In the genomic region with DNA sequence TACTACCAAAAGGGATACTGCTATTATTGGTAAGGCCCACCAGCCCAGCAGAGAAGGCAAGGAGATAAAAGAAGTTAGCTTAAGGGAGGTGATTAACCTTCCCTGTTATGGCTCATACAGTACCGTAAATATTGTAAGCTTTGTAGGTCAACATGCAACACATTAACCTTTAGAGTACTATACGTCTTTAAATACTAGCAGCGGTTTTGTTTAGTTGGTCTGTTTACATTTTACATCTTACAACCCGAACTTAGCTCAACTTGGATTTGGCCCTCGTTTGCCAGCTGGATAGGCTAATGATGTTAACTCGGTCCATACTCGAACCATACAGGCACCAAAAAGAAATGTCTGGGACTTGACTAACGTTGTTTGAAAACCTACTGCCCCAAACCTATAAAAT, we compare ENCODE assay signal across 8 mouse cellular contexts. TPM values are rescaled to one million over a fixed set of nuclear protein-coding genes. Genes with fewer than 3 reads are reported as not detected.
DNase-seq lines count a peak whose midpoint lies in the region; ATAC-seq and TF ChIP-seq lines count a peak whose summit lies in the region.

No protein-coding gene starts in this region.

- H3K36me3 ChIP-seq in kidney, embryonic 14.5 days (ENCODE audit: control insufficient read depth, insufficient read depth, low read length): no peaks in the 10 kb centered on the region
- H3K36me3 ChIP-seq in hindbrain, embryonic 11.5 days (ENCODE audit: control insufficient read depth, insufficient read depth, low read length): no peaks in the 10 kb centered on the region
- H3K36me3 ChIP-seq in midbrain, embryonic 11.5 days (ENCODE audit: control insufficient read depth, insufficient read depth, low read length): no peaks in the 10 kb centered on the region

- no peaks in the 10 kb centered on the region for H3K9me3 ChIP-seq in kidney, embryonic 14.5 days (ENCODE audit: control insufficient read depth, low read length)
- H3K9me3 ChIP-seq in hindbrain, embryonic 11.5 days (ENCODE audit: control insufficient read depth, low read length): no peaks in the 10 kb centered on the region
- no peaks in the 10 kb centered on the region for H3K9me3 ChIP-seq in midbrain, embryonic 11.5 days (ENCODE audit: control insufficient read depth, low read length)

- no peaks in the 10 kb centered on the region for H3K27me3 ChIP-seq in kidney, embryonic 14.5 days (ENCODE audit: control insufficient read depth, insufficient read depth, low read length)
- H3K27me3 ChIP-seq in hindbrain, embryonic 11.5 days (ENCODE audit: control insufficient read depth, insufficient read depth, low read length): no peaks in the 10 kb centered on the region
- H3K27me3 ChIP-seq in midbrain, embryonic 11.5 days (ENCODE audit: control insufficient read depth, insufficient read depth, low read length): no peaks in the 10 kb centered on the region

- no peak for ATAC-seq in kidney, embryonic 14.5 days (ENCODE audit: low FRiP score, low TSS enrichment)
- ATAC-seq in hindbrain, embryonic 11.5 days (ENCODE audit: low FRiP score): no peak
- ATAC-seq in midbrain, embryonic 11.5 days (ENCODE audit: low FRiP score): no peak
- no peak for ATAC-seq in frontal cortex, adult (ENCODE audit: low TSS enrichment)

- DNase-seq in kidney, postnatal 4 days: no peak
- DNase-seq in hindbrain, embryonic 11.5 days (ENCODE audit: low spot score): no peak
- DNase-seq in midbrain, embryonic 11.5 days (ENCODE audit: low spot score, missing footprints): no peak
- DNase-seq in cerebellum, adult 9-11 months: no peak
- no peak for DNase-seq in layer of hippocampus, postnatal 36 days

- no peak for TF ChIP-seq CTCF in bone marrow, adult 2 months (IDR thresholded peaks at IDR 0.05; ENCODE audit: control insufficient read depth, insufficient read depth, low read length)

- TF ChIP-seq POLR2A in bone marrow, adult 2 months (IDR thresholded peaks at IDR 0.05; ENCODE audit: borderline replicate concordance, control insufficient read depth, low read depth, low read length): no peak

- H3K4me3 ChIP-seq in kidney, embryonic 14.5 days (ENCODE audit: low read length): peak overlapping the region; percentile 86
- peak overlapping the region; percentile 91 for H3K4me3 ChIP-seq in bone marrow, adult 2 months (replicated peaks; ENCODE audit: control insufficient read depth, low read depth, low read length)
- peak overlapping the region; percentile 62 for H3K4me3 ChIP-seq in hindbrain, embryonic 11.5 days (ENCODE audit: low read depth, low read length)
- peak overlapping the region; percentile 69 for H3K4me3 ChIP-seq in midbrain, embryonic 11.5 days (ENCODE audit: low read depth, low read length)

- peak overlapping the region; percentile 71 for H3K9ac ChIP-seq in kidney, embryonic 14.5 days (ENCODE audit: low read depth, low read length)
- peak overlapping the region; percentile 48; the same call in 1 of the 2 replicates for H3K9ac ChIP-seq in hindbrain, embryonic 11.5 days (ENCODE audit: low read depth, low read length)
- peak overlapping the region; percentile 67 for H3K9ac ChIP-seq in midbrain, embryonic 11.5 days (ENCODE audit: low read length)

- peaks cover 12% of the 10 kb centered on the region for H3K4me1 ChIP-seq in kidney, embryonic 14.5 days (ENCODE audit: control insufficient read depth, insufficient read depth, low read length)
- H3K4me1 ChIP-seq in bone marrow, adult 2 months (ENCODE audit: control insufficient read depth, insufficient read depth, low read length): peaks cover 3% of the 10 kb centered on the region; the same call in 1 of the 2 replicates
- 0 out of 2 replicates have a peak, but pooled peaks cover 2% of the 10 kb centered on the region for H3K4me1 ChIP-seq in hindbrain, embryonic 11.5 days (replicated peaks; ENCODE audit: control insufficient read depth, insufficient read depth, low read length)
- peaks cover 22% of the 10 kb centered on the region for H3K4me1 ChIP-seq in midbrain, embryonic 11.5 days (ENCODE audit: control insufficient read depth, insufficient read depth, low read length)

- 6% methylated on average over 8 of the region's 8 CpGs for WGBS in kidney, embryonic 14.5 days
- 4% methylated on average over 8 of the region's 8 CpGs for WGBS in bone marrow, adult 2 months
- WGBS in hindbrain, embryonic 11.5 days: 11% methylated on average over 8 of the region's 8 CpGs
- 17% methylated on average over 8 of the region's 8 CpGs for WGBS in midbrain, embryonic 11.5 days

- peak overlapping the region; percentile 67; the same call in 1 of the 2 replicates for H3K27ac ChIP-seq in kidney, embryonic 14.5 days (ENCODE audit: low read depth, low read length)
- peak overlapping the region; percentile 81 for H3K27ac ChIP-seq in bone marrow, adult 2 months (ENCODE audit: control insufficient read depth, insufficient read depth, low read depth, low read length, poor library complexity)
- H3K27ac ChIP-seq in hindbrain, embryonic 11.5 days (ENCODE audit: low read depth, low read length): no peak overlapping the region
- no peak overlapping the region for H3K27ac ChIP-seq in midbrain, embryonic 11.5 days (ENCODE audit: low read depth, low read length)

- H3K4me2 ChIP-seq in kidney, embryonic 14.5 days (replicated peaks; ENCODE audit: low read depth, low read length): peak overlapping the region; percentile 84
- H3K4me2 ChIP-seq in hindbrain, embryonic 11.5 days (replicated peaks; ENCODE audit: low read depth, low read length): peak overlapping the region; percentile 89
- peak overlapping the region; percentile 86 for H3K4me2 ChIP-seq in midbrain, embryonic 11.5 days

RNA-seq across cellular contexts. Expression of a gene that starts 0.6 kb away (rescaled TPM):
- polyA plus RNA-seq in kidney, embryonic 14.5 days (2014; fragmentation: Nextera tagmentation; extraction: Ambion mirVana): 14.6 and 16.9 TPM in 2 replicates
- 13.0 and 16.8 TPM in 2 replicates for polyA plus RNA-seq in bone marrow, adult 2 months (2011; ENCODE audit: insufficient read depth, insufficient read length, low replicate concordance, missing spikeins)
- polyA plus RNA-seq in hindbrain, embryonic 11.5 days (2014; fragmentation: Nextera tagmentation; extraction: Ambion mirVana): 15.7 and 16.4 TPM in 2 replicates
- polyA plus RNA-seq in midbrain, embryonic 11.5 days (2014; fragmentation: Nextera tagmentation; extraction: Ambion mirVana): 14.8 and 15.9 TPM in 2 replicates
- total RNA-seq in layer of hippocampus, postnatal 36 days (2021): 1 to 10 TPM; 6.2 to 6.5 TPM

RNA-seq across cellular contexts. Expression of a gene that starts 59.3 kb away (rescaled TPM):
- 1.5 and 1.8 TPM in 2 replicates for polyA plus RNA-seq in kidney, embryonic 14.5 days (2014; fragmentation: Nextera tagmentation; extraction: Ambion mirVana)
- polyA plus RNA-seq in bone marrow, adult 2 months (2011; ENCODE audit: insufficient read depth, insufficient read length, low replicate concordance, missing spikeins): 0.55 TPM in 1 of 2 replicates, not detected in the other
- 5.6 and 7.7 TPM in 2 replicates for polyA plus RNA-seq in hindbrain, embryonic 11.5 days (2014; fragmentation: Nextera tagmentation; extraction: Ambion mirVana)
- 6.1 and 6.4 TPM in 2 replicates for polyA plus RNA-seq in midbrain, embryonic 11.5 days (2014; fragmentation: Nextera tagmentation; extraction: Ambion mirVana)
- 1 to 10 TPM; 3.8 to 5.8 TPM for total RNA-seq in layer of hippocampus, postnatal 36 days (2021)

Comparison
In these comparisons a context has a peak if more than half of its experiments do, and no peak if none do; other contexts are left out.
1. H3K27ac ChIP-seq: peak in kidney, embryonic 14.5 days (single experiment) and bone marrow, adult 2 months (single experiment); none in hindbrain, embryonic 11.5 days (single experiment) and midbrain, embryonic 11.5 days (single experiment).
2. Peak in every context shown above with its lines, with median percentiles within 50 percentile points of each other: H3K4me2 ChIP-seq, H3K4me3 ChIP-seq and H3K9ac ChIP-seq.